Mouse (Mus musculus): ENCODE results near the gene Ccnd3.

DNA sequence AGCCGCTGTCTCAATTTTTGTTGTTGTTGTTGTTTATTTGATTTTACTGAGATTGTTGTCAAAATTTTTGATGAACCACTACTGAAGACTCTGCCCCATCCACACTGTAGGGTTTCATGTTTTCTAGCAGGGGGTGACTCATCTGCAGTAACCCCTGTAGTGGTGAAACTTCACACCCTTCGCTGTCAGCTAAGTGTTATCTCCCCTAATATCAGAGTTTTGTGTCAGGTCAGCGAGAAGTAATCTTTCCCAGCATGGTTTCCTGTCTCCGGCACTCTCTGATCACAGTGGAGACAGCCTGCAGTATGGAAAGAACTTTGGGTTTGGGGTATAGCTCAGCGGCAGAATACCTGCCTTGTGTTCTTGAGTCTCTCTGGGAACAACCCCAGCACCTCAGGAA lies 59.8 kb downstream of the Ccnd3 start:
- TF ChIP-seq CTCF (conservative IDR thresholded peaks at IDR 0.05; ENCODE audit: insufficient read depth, insufficient read length, low read depth, low read length) (no peak), POLR2A (IDR thresholded peaks at IDR 0.05; ENCODE audit: low read depth, low read length) (no peak)
